Mouse (Mus musculus) neural tube, embryonic 12.5 days (tissue): Measurements from ENCODE around the gene Iqcf4. TPM values are rescaled to one million over a fixed set of nuclear protein-coding genes. Genes with fewer than 3 reads are reported as not detected.

Source experiments
- polyA plus RNA-seq: library from polyadenylated mRNA; unstranded; fragments of >200 nt; fragmentation: Nextera tagmentation; extraction: Ambion mirVana; gene quantifications from 2 replicates; pipeline ENCODE4 v1.2.1, GENCODE M21; 2016

The Iqcf4 gene
- polyA plus RNA-seq, 1 experiment from 2014 or later: not detected

Other genes with a start within 250 kb of the Iqcf4 start
- 18.9 and 21.3 TPM in 2 replicates for gene Dusp7, start 202.4 kb downstream of the Iqcf4 start, polyA plus RNA-seq
- 698 and 706 TPM in 2 replicates for gene Rpl29, start 141.5 kb downstream of the Iqcf4 start, polyA plus RNA-seq
- gene Acy1, start 132.7 kb downstream of the Iqcf4 start, polyA plus RNA-seq: 31.0 and 32.7 TPM in 2 replicates
- 5.7 and 6.0 TPM in 2 replicates for gene Abhd14b, start 123.5 kb downstream of the Iqcf4 start, polyA plus RNA-seq
- gene Abhd14a, start 123.3 kb downstream of the Iqcf4 start, polyA plus RNA-seq: 34.6 and 38.0 TPM in 2 replicates
- gene Pcbp4, start 117.7 kb downstream of the Iqcf4 start, polyA plus RNA-seq: 358 and 362 TPM in 2 replicates
- gene Gpr62, start 105.1 kb downstream of the Iqcf4 start, polyA plus RNA-seq: 0.52 and 0.66 TPM in 2 replicates
- 48.8 and 51.0 TPM in 2 replicates for gene Rrp9, start 95.0 kb downstream of the Iqcf4 start, polyA plus RNA-seq
- 0.78 and 2.2 TPM in 2 replicates for gene Parp3, start 94.0 kb downstream of the Iqcf4 start, polyA plus RNA-seq
- not detected in 2 replicates for gene Iqcf1, start 71.0 kb downstream of the Iqcf4 start, polyA plus RNA-seq
- gene Iqcf5, start 56.4 kb downstream of the Iqcf4 start, polyA plus RNA-seq: not detected in 2 replicates
- gene Iqcf3, start 9.4 kb downstream of the Iqcf4 start, polyA plus RNA-seq: not detected in 2 replicates
- gene Iqcf6, start 55.6 kb upstream of the Iqcf4 start, polyA plus RNA-seq: not detected in 2 replicates
- 9.2 and 11.8 TPM in 2 replicates for gene Grm2, start 85.1 kb upstream of the Iqcf4 start, polyA plus RNA-seq
- 35.1 and 38.4 TPM in 2 replicates for gene Tex264, start 114.9 kb upstream of the Iqcf4 start, polyA plus RNA-seq
- 9.6 and 12.3 TPM in 2 replicates for gene Rad54l2, start 218.2 kb upstream of the Iqcf4 start, polyA plus RNA-seq